Mouse (Mus musculus): ENCODE measurements around the gene Ccdc102a. TPM values are rescaled to one million over a fixed set of nuclear protein-coding genes. Genes with fewer than 3 reads are reported as not detected.
"Not testable (repeated sequence)": the region's sequence is repeated elsewhere in the genome, so short reads cannot be mapped to it uniquely, and the experiment has no call there.

Gene Ccdc102a
- total RNA-seq, 2 experiments from 2014 or later: 3.3 to 10.7 TPM

DNA sequence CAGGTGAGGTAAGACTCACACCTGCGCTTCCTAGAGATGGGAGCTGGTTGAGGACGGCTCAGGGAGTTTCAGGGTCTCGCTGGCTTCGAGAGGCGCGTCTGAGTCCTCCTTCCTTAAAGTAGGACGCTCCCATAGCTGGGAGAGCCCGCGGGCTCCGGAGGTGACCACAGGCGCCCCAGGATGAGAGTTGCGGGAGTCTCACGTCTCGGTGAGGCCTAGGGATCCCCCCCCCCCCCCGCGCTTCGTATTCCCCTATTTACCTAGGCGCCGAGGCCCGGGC lies 42.1 kb downstream of the Ccdc102a start:
- ATAC-seq (ENCODE audit: poor library complexity, severe bottlenecking): 0 out of 2 replicates have a peak, but pooled peaks have one; percentile 1

DNA sequence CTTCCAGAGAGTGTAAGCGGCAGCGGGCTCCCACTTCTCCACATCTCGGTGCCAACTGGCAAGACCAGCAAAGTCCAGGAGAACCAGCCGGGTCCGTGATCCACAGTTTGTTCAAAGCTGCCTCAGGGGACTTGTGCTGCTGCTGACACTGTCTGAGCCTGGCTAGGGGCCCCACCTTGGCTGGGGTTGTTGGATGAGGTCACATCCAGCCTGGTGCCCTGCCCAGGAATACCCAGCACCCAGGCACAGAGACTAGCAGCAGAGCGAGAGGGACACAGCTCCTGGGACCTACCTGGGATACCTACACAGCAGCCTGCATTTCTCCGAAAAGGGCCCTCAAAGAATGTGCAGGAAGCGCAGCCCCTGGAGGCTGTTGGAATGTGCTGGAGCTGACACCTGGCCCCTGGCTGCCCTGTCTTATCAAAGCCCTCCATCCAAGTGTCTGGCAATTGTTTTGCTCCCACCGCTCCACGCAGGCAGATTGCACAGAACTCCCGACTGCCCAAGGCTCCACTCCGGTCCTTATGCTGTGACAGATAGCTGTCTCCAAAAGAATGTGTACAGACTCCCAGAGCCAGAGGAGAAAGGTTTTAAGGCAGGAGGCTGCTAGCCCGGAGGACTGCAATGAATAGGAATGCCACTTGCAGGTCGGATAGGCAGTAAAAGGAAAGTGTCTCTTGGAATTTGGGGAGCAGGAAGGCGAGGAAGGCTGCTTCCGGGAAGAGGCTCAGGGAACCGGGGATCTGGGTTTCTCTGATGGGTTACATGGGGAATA lies 42.6 kb downstream of the Ccdc102a start:
- ATAC-seq (ENCODE audit: poor library complexity, severe bottlenecking): no peak

DNA sequence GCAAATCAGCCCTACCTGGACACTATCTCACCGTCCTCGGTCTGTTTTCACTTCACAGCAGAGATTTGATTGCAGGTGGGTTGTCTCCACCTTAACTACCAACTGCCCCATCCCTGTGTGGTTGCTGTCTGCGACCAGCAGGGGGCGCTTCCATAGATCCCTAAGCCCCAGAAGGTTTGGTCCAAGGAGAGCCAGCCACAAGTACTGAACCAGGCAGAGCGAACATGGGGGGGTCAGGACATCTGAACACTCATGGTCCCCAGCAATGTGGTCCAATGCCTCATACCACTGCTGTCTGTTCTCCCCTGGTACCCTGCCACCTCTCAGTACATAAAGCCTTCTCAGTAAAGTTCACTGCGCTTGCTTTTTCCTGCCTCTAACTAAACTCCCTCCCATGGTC lies 43.5 kb downstream of the Ccdc102a start:
- peak; percentile 56 for ATAC-seq (ENCODE audit: poor library complexity, severe bottlenecking)

DNA sequence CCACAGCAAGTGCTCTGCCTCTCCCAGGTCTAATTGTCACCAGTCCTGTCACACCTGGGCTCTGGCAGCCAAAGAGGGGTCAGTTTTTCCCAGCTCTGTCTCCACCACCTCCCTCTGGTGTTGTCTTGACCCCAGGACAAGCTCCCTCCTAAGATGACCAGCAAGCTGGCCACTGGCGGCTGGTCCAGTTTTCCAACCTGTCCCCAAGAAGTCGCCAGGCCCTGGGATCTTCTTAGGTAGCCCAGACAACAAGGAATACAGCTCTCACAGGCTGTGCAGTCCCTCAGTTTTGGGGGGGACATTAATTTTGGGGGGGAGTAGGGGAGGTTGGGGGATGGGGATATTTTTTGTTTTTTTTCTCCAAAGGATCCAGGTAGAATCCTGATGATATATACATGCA lies 45.3 kb downstream of the Ccdc102a start:
- no peak for ATAC-seq (ENCODE audit: poor library complexity, severe bottlenecking)

DNA sequence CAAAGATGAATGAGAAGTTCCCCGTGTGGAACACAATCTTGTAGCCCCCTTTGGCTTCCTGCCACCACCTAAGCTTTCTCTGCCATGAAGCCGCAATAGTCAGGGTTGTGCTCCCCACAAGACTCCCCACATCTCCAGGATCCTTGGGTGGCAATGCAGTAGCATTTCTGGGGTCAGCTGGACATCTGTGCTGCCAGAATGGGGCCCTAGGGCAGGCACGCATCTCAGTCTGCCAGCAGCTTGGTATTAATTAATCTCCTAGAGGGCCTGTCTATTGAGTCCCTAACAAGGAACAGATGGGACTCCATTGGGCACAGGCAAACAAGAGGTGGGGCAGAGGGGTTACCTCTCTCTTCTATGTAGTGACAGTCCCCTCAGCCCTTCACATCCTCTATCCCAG lies 45.7 kb downstream of the Ccdc102a start:
- no peak for ATAC-seq (ENCODE audit: poor library complexity, severe bottlenecking)

DNA sequence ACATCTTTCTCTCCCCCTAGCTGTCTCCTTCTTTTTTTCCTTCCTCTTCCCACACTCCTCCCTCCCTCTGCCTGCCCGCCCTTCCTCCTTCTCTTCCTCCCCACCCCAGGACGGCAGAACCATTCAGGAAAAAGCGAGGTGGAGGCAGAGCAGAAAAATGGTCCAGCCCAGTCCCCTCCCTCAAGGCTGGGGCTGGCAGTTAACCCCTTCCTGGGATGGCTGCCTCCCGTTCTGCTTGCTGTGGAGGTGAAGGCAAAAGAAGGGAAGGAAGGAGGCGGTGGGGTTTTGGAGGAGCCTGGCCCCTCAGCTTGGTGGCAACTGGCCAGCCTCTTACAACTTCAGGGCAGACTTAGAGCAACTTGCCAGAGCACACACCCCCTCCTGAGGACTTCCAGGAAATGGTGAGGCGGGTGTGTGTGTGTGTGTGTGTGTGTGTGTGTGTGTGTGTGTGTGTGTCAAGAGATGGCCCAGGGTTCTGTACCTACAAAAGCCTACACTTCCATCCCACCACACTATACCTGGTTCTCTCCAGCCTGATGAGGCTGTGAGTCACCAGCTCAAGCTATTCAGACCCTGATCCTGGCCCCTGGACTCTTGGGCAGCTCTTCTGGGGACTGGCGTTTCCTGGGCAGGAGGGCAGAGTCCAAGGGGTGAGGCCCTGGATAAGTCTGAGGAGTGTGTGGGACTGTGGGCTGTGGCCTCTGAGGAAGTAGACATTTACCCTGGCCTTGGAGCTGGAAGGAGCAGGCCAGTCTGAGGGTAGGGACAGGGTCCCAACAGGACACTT lies 46.6 kb downstream of the Ccdc102a start:
- no peak for ATAC-seq (ENCODE audit: poor library complexity, severe bottlenecking)

DNA sequence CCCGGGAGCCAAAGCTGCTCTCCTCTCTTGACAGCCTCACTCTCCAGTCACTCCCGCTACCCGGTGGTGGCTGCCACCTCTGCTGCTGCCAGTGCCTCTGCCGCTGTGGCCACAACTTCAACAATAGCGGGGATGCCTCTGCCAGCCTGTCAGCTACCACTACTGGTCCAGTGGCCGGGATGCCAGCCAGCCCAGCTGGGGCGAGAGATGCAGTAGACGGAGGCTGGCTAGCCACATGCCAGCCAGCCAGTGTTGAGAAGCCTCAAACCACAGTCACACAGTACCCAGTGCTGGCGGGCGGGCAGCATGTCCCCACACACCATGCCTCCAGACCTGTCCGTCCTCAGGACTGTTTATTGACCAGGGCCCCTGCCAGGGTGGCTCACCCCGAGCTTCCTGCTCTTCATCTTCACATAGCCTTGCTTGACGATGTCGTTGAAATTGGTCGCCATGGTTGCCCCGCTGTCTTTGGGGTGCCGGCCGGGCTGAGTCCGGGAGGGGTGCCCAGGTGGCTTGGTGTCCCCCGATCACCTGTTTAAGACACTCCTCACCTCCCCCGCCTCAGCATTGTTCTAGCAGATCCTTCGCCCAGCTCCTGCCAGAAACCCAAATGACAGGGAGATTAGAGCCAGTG lies 47.3 kb downstream of the Ccdc102a start:
- peak; percentile 25 for ATAC-seq (ENCODE audit: poor library complexity, severe bottlenecking)

DNA sequence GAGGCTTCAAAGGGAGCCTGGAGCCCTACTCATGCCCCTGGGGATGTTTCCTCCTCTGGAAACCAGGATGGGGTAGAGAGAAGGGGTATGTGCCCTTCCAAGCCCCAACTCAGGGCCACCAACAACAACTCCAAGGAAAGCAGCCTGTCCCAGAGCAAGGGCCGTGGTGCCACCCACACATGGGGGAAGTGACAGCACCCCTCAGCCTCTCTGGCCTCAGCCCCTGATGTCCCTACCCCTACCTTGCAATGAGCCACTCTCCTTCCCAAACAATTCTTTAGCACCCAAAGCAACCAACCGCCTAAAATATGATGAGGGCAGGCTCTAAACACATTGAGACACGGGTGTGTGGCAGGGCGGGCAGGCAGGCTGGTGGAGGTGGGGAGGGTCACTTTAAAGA lies 47.9 kb downstream of the Ccdc102a start:
- no peak for ATAC-seq (ENCODE audit: poor library complexity, severe bottlenecking)

DNA sequence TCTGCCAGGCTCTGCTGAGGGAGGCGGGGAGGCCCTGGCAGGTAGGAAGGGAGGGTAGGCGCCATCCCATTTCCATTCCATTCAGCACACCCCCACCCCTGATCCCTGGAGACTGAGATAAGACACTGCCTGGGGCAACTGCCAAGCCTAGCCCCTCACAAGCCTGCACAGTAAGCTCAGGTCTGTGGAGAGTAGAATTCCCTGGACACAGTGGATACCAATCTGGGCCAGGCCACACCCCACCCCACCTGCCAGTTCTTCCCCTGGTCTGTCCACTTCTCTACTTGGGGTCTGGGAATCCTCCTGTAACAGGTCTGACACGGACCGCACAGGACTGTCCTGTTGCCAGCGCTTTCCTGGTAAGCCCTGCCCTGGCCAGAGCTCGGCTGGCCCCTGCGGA lies 48.8 kb downstream of the Ccdc102a start:
- no peak for ATAC-seq (ENCODE audit: poor library complexity, severe bottlenecking)

DNA sequence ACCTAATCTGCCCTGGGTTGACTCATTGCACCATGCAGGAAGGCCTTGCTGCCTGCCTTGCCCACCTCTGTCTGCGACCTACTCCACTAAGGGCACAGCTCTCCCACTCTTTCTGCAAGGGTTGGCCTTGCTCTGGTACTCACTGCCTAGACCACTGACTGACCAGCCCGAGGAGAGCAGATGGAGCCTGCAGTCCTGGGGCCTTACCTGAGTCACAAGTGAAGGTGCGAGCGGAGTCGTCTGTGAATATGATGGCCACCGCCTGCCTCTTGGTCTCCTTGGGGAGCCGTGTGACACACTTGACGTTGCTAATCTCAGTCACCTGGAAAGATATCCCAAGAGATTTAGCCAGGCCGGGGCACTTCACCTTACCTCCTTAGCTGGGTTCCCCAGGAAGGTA lies 51.0 kb downstream of the Ccdc102a start:
- ATAC-seq (ENCODE audit: poor library complexity, severe bottlenecking): no peak

DNA sequence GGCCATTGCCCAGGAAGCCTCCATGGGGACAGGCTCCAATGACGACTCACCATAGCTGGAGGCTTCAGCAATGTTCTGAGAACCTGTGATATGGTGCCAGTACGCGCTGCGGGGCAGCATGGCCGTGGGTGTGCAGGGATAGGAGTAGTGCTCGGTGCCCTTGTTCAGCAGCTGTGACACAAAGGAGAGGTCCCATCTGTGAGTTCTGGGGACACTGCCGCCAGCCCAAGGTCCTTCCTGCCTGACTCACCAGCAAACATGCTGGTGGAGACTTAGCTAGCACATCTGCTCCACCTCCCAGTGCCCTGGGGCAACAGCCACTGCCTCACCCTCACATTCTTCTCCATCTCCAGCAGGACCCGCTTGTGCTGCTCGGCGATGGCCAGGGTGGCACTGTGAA lies 52.6 kb downstream of the Ccdc102a start:
- ATAC-seq (ENCODE audit: poor library complexity, severe bottlenecking): no peak

DNA sequence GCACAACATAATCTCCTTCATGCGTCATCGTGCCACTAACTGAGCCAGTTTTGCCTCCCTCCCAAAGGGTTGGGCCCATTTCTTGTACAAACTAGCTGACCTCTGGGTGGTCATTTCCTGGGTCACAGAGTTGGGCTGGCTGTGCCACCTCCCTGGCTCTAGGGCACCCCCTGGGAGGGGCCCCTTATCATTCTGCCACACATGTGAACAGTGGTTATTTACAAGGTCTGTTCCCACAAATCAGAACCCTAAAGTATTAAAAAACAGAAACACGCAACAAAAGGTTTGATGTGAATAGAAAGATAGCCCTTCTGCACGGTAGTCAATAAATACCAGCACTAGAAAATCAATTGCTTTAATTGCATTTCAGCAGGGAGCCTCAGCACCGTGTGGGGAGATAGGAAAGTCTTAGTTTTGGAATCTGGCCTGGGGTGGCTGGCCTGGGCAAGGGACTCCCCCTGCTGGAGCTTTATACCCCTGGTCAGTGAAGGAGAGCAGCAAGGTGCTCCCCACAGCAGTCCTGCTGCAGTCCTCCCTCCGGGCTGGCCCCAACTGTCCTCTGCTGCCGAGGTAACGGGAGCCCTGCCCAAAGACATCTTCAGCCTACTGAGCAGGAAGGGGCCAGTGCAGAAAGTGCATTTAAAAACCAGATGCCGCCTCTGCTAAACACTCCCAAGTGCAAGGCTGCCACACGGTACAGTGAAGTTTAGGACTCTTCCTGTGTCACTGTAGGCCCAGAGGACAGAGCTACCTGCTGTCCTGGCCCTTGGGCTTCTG lies 53.8 kb downstream of the Ccdc102a start:
- no peak for ATAC-seq (ENCODE audit: poor library complexity, severe bottlenecking)

DNA sequence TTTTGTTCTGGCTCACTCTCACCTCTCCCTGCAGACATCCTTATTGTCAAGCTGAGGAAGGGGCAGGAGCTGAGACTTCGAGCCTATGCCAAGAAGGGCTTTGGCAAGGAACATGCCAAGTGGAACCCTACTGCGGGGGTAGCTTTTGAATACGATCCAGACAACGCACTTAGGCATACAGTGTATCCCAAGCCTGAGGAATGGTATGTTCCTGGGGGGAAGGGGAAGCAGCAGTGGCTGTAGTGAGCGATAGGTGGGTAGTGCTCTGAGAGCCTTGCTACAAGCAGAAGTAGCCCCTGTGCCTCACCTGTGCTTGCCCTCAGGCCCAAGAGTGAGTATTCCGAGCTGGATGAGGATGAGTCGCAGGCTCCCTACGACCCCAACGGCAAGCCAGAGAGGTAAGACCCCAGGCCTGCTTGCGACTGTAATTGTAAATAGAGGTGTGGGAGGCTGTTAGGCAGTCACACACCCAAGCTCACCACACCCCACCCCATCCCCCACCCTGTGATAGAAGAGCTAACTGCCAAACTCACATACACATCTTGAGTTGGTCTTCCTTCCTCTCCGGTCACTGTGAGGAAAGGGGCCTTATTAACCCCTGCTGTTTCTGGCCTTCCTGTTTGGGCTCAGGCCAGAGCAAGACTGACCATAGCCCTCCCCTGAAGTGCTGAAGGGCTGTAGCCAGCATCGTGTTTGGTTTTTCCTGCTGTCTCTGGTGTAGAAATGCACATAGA lies 55.2 kb downstream of the Ccdc102a start:
- ATAC-seq (ENCODE audit: poor library complexity, severe bottlenecking): no peak

DNA sequence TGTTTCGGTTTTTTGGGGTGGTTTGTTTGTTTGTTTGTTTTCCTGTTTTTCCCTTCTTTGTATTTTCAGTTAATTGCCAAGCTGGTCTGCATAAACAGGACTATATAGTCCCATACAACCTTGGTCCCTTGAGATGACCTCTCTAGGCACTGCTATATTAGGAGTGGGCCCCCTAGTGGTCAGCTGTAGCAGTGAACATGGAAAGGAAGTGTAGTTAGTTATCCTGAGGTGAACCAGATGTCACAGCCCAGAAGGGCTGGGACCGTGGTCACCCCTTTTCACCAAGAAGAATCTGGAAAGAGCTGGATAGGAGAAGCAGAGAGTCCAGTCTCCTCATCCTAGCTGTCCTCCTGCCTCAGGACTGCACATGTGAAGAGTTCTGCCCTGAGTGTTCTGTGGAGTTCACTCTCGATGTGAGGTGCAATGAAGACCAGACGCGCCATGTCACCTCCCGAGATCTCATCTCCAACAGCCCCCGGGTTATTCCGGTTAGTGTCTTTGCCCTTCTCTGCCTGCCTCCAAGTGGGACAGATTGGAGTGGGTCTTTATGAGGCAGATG lies 56.5 kb downstream of the Ccdc102a start:
- ATAC-seq (ENCODE audit: poor library complexity, severe bottlenecking): peak; percentile 70

DNA sequence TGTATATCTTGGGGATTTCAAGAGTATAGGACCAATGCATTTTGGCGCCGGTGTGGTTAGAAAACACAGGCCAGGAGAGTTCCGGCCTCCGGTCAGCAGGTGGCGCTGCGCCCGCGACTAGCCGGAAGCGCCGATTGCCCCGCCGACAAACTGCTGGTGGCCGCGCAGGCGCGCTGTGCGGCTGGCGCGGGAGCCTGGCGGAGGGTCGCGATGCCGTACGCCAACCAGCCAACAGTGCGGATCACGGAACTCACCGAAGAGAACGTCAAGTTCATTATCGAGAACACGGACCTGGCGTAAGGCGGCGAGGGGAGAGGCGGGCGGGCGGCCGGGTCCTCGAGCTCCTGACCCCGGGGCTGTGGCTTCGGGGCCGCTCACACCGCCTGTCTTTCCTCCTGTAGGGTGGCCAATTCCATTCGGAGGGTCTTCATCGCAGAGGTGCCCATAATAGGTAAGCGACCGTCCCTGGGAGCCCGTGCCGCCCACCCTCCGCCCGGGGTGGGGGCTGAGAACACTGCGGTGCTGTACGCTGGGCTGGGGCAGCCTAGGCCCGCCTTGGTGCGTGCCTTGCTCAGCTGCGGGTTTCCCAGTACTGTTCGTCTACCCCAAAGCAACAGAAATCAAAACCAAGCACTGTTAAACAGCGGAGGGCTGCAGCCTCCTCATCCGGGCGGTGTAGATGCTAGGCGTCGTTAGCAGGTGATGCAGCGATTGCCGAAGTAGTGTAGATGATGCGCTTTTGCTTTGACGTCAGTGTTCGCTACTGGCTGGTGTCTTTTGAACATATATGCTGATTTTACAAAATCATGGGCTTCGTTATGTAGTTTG lies 60.3 kb downstream of the Ccdc102a start, which contains the start of gene Polr2c:
Gene Polr2c (plus strand): TSS at position 105 of the 828 bp plus-strand sequence.
- peak; percentile 92 for ATAC-seq (ENCODE audit: poor library complexity, severe bottlenecking)

DNA sequence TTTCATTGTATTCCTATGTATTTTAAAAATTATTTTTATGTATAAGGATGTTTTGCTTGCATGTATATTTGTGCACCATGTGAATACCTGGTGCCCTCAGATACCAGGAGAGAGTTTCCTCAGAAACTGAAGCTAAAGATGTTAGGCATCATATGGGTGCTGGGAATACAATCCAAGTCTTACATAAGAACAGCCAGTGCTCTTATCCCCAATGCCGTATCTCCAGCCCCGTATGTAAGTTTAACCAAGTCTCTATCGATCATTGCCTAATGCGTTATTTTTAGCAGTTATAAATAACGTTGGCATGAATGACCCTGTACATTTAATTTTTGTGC lies 60.9 kb downstream of the Ccdc102a start:
- ATAC-seq (ENCODE audit: poor library complexity, severe bottlenecking): no peak

DNA sequence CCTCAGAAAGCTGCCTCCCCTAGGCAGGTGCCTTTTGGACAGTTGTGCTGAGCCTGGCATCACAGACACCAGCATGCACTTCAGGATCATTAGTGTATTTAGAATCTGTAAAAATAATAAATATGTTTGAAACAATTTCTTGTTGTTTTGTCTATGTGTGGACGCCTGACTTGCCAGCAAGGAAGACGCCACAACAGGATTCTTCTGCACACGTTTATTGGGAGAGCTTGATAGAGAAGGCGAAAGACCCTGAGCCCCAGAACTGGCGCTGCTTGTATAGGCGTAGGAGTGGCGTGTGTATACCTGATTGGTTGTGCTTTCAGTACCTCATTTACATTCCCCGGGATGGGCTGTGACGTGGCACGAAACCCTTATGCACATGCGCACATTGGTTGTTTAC lies 63.1 kb downstream of the Ccdc102a start:
- not testable (repeated sequence) for ATAC-seq (ENCODE audit: poor library complexity, severe bottlenecking)

Measured in megakaryocyte, adult 5-6 weeks (primary cell).